Mouse (Mus musculus): ENCODE measurements around the gene Ncl.

GRCm38 (mm10) chr1:86368086-86368485, 8.9 kb upstream of the Ncl start:
- no peak for TF ChIP-seq TAL1 (IDR thresholded peaks at IDR 0.05; ENCODE audit: low read length)
- no peak for TF ChIP-seq GATA1 (IDR thresholded peaks at IDR 0.05; ENCODE audit: low read length)

Measured in erythroblast, embryonic 14.5 days (primary cell).